Mouse (Mus musculus) ovary, postnatal 36 days (tissue): ENCODE results near the gene Cd248.

ENCODE experiments used
- DNase-seq: peaks from one replicate; pipeline ENCODE4 v3.0.0; 2022; ENCODE audit warnings: low spot score, mixed read lengths

Cd248 gene

DNA sequence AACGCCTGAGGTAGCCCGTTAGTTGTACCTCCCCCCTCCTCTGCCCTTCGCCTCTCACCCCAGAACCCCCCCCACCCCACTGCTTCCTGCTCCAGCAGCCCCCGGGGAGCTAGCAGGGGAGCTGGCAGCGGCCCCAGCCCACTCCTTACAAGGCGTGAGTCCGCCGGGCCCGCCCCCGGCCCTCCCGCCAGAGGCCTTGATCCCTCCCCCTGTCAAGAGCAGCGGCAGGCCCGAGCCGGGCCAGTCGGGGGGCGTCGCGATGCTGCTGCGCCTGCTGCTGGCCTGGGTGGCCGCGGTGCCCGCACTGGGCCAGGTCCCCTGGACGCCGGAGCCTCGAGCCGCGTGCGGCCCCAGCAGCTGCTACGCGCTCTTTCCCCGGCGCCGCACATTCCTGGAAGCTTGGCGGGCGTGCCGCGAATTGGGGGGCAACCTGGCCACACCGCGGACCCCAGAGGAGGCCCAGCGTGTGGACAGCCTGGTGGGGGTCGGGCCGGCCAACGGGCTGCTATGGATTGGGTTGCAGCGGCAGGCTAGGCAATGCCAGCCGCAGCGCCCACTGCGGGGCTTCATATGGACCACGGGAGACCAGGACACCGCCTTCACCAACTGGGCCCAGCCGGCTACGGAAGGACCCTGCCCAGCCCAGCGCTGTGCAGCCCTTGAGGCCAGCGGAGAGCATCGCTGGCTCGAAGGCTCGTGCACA is at the start of gene Cd248:
TSS of gene Cd248 (plus strand) at position 212 of the 703 bp plus-strand sequence.
- peak; percentile 68 for DNase-seq

DNA sequence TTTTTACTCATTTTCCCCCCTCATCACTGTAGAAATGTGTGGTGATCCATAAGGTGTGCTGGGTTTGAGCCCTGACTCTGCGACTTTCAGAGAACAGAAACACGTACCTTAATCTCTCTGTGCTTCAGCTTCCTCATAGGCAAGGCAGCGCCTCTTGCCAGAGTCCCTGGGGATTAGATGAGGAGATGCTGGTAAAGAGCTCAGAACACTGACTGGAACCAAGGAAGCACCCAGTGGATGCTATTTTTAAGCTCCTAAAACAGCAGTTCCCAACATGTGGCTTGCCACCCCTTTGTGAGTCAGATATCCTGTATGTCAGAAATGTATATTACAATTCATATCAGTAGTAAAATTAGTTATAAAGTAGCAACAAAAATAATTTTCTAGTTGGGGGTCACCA is 49.7 kb upstream of the Cd248 start:
- DNase-seq = no peak

DNA sequence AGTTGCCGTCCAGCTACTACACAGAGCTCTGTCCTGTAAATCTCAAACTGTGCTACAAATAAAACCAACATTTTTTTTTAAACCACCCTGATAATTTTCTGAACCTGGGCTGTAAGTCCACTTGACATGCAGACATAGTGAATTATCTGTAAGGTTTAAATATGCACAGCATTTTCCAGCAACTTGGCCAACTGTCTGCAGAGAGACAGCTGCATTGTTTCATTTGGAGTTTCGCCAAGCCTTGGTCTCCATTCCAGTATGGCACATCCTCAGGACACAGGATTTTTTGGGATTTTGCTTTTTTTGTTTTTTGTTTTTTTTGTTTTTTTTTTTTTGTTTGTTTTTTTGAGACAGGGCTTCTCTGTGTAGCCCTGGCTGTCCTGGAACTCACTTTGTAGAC is 46.5 kb upstream of the Cd248 start:
- no peak for DNase-seq

DNA sequence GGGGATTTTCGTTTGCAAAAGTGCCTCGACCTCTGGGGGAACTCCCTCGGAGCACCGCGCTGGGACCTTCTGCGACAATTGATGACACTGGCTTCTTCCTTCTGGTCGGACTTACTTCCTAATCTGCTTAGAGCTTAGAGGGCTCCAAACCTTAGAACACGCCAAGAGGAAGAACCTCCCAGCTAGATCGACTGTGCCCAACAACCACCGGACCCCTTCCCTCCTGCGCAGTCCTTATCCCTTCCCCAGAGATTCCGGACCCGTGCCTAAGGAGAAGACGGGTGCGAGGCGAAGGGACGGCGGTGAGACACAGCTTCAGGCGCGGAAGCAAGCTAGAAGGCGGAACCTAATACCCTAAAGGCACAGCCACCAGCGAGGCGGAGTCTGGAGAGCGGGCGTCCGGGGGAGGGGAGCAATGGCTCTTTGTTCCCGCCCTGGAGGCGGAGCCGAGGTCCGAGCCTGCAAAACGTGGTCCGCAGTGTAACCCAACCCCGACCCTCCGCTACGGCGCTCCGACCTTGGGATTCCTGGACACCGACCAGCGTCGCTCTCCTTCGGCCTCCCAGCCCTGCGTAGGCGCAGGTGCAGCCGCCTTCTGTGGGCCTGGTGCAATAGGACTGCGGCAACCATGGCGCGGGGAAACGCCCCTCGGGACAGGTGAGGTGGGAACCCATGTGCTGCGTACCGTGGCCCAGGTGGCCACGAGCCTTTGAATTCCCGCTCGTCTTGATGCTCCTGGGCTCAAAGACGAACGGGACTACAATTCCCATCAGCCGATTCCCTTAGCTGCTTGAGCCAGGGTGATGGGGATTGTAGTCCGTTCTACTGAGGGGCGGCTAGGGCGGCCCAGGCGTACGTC is 44.0 kb upstream of the Cd248 start, which contains the start of gene Slc29a2:
TSS of gene Slc29a2 (plus strand) at position 240 of the 859 bp plus-strand sequence.
- DNase-seq = peak; percentile 96

DNA sequence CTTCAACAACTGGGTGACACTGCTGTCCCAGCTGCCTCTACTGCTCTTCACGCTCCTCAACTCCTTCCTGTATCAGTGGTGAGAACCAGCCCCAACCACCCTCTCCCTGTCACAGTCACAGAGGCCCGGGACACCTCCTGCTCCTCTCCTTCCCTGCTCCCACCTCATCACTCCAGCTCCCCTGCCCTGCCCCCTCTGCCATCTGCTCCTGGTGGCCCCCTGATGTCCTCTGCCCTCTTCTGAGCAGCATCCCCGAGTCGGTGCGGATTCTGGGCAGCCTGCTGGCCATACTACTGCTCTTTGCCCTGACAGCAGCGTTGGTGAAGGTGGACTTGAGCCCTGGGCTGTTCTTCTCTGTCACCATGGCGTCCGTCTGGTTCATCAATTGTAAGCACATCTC is 41.8 kb upstream of the Cd248 start:
- no peak for DNase-seq

DNA sequence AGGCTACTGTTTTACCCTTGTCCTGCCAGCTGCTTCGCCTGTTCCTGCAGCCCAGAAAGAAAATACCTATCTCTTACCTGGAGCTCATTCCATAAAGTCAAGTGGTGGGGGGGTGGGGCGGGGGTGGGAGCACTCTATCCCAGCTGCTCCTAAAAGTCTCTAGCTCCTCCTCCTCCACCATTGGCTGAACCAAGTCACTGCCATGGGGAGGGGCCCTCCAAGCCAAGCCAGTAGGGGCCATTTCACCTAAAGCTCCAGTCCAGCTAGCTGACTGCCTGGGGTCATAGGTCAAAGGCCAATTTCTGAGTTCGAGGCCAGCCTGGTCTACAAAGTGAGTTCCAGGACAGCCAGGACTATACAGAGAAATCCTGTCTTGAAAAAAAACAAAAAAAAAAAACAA is 35.2 kb upstream of the Cd248 start:
- DNase-seq = no peak

DNA sequence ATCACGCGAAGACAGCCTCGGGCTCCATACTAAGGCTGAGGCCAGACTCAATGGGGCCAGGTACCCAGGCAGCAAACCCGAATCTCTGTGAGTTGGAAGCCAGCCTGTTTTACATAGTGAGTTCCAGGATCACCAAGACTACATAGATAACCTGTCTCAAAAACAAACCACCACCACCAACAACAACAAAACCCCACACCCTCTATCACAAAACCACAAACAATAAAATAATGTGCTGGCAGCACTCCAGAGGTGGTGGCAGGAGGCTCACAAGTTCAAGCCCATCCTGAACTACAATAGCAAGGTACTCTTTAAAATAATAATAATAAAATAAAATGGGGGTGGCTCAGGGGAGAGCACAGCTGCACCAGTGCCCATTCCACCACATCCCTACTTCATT is 31.3 kb upstream of the Cd248 start:
- DNase-seq = no peak

DNA sequence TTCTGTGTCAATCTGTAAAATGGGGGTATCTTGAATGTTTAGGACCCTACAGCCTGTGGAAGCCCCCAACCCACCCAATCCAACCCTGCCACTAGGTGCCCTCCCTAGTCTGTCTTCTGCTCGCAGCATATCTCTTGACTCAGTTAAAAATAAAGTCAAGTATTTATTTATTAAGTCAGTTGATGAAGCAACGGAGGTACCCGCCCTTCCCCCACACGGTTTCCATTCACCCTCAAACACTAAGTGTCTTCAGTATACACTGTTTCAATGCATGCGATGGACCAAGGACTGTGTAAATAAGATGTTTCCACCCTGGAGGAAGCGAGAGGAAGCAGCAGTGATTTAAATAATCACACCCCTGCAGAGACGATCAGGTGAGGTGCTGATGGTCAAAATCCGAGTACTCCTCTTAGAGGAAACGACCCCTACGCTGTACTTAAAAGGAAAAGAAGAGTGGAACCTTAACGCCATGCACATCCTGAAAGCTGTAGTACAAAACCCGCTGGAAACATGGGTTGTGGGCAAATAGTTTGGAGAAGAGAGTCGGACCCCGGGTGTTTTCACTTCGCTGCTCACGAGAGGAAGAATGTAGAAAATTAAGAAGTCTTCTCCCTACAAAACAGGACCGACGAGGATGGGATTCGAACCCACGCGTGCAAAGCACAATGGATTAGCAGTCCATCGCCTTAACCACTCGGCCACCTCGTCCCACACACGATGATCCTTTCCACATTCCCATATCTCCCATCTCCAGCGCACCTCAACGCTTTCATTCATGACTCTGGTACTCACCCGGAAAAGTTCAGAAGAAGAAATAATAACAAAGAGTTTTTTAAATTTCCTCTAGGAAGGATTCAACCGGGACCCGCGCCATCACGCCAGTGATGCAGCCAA is 30.0 kb upstream of the Cd248 start:
- DNase-seq = peak; percentile 77

DNA sequence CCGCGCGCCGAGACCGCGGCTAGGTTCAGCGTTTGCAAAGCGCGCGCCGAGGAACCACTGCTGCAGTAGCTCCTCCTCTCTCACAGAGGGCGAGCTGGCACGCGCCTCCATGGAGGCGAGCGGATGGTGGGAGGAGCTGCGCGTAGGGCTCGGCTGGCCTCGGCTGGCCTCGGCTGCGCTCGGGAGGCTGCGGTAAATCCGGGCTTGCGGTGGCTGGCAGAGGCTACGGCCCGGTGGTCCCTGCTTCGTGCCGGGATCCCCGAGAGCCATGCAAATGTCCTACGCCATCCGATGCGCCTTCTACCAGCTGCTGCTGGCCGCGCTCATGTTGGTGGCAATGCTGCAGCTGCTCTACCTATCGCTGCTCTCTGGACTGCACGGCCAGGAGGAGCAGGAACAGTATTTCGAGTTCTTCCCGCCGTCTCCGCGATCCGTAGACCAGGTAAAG is 29.1 kb upstream of the Cd248 start, which contains the start of the genes B4gat1 and AC124502.3:
TSS of gene B4gat1 (plus strand) at position 118 of the 448 bp plus-strand sequence.
TSS of gene AC124502.3 (plus strand) at position 183 of the 448 bp plus-strand sequence.
- peak; percentile 89 for DNase-seq

DNA sequence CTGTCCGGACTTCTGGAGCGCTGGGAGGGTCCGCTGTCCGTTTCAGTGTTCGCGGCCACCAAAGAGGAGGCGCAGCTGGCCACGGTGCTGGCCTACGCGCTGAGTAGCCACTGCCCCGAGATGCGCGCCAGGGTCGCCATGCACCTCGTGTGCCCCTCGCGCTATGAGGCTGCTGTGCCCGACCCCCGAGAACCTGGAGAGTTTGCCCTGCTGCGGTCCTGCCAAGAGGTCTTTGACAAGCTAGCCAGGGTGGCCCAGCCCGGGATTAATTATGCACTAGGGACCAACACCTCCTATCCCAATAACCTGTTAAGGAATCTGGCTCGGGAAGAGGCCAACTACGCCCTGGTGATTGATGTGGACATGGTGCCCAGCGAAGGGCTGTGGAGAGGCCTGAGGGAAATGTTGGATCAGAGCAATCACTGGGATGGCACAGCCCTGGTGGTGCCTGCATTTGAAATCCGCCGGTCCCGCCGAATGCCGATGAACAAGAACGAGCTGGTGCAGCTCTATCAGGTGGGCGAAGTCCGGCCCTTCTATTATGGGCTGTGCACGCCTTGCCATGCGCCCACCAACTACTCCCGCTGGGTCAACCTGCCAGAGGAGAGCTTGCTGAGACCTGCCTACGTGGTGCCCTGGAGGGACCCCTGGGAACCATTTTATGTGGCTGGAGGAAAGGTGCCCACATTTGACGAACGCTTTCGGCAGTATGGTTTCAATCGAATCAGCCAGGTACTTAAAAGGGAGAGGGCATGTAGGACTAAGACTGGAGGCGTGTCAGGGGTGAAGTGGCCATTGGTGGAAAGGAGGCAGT is 28.4 kb upstream of the Cd248 start:
- DNase-seq = peak; percentile 41

DNA sequence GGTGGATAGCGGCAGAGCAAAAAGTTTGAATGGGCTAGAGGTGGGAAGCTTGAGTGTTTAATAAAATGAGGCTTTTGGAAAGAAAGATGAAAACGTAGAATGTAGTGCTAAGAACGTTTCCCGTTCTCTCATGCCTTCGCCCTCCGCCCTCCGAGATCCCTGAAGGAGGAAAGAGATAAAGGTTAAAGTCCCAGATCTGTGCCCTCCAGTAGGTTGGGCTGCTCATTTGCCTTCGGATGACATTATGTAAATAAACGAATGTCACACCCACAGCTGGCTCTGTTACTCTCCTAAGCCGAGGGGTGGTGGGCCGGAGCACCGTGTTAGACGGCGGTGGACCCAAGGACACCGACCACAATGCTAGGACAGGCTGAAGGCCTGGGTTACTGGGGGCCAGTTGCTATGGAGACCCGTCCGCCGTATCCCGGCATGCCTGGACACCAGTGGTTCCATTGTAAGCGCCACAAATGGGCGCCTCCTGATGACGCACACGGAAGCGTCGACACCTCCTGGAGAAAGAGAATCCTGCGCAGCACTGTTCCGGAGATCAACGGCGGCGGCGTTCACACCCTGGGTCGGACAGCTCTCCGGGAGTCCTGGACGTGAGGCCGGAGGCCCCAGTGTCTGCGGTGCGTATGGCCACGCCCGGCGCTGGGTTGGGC is 26.9 kb upstream of the Cd248 start, which contains the start of gene Brms1:
TSS of gene Brms1 (plus strand) at position 493 of the 662 bp plus-strand sequence.
- peak; percentile 89 for DNase-seq

DNA sequence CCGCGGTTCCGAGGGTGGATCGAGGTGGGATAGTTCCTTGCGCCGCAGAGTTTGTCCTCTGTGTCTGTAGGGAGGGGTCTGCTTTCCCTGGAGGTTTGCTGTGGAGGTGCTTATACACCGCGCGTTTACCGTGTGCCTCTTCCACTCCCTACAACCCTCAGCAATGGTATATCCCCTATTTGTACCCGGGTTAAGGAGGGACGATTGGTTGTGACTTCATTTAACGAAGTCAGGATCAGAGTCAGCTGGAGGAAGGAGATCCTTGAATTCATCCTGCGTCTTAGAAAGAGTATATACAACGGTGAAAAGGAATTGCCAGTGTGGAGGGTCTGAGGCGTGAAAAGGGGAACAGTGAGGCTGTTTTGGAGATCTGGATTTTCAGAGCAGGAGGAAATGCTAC is 26.3 kb upstream of the Cd248 start:
- DNase-seq = no peak

DNA sequence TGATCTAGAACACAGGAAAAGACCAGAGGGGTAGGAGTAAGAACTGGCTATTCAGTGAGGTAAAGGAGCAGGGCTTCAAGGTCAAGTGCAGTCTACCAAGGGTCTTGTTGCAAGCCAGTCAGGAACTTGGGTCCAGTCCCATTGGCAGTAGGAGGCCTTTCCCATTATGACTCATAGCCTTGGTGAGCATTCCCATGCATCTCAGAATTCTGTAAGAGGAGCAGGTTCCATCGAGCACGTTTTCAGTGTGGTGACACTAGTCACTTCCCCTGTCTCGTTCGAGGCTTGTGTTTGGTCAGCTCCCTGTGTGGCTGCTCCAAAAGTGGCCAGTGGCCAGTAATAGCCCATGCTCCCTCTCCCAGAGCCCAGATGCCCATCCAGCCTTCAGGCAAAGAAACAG is 22.3 kb upstream of the Cd248 start:
- no peak for DNase-seq

DNA sequence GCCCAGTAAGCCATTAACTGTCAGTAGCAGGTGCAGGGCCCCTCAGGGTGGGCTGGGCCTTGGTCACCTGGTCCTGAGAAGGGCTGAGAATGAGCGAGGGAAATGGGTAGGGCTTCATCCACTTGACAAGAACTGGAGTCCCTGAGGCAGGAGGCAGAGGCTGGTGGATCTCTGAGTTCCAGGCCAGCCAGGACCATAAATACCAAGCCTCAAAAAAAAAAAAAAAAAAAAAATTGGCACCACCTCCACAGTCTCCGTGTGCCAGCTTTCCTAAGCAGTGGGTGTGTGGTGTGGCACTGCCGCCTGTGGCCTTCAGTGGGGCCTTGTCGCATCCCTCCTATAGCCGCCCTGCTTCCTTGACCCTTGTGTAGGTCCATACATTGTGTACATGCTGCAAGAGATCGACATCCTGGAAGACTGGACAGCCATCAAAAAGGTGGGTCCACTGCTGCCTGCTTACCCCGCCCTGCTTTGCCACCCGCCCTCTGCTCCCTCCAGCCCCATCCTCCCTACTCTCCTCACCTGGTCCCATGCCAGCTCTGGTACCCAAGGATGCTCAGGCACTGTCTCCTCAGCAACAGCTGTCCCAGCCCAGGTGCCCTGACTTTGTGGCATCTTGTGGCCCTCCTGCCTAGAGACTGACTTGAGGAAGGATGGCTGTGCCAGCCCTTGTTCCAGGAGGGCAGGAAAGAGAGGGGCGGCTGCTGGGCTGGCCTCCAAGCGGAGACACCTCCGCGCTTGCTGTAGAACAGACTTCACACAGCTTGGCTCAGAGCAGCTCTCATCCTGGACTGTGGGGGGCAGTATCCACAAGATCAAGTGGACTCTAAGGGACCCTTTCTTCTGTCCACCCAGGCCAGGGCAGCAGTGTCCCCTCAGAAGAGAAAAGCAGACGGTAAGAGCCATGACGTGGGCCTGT is 19.5 kb upstream of the Cd248 start:
- DNase-seq = no peak

DNA sequence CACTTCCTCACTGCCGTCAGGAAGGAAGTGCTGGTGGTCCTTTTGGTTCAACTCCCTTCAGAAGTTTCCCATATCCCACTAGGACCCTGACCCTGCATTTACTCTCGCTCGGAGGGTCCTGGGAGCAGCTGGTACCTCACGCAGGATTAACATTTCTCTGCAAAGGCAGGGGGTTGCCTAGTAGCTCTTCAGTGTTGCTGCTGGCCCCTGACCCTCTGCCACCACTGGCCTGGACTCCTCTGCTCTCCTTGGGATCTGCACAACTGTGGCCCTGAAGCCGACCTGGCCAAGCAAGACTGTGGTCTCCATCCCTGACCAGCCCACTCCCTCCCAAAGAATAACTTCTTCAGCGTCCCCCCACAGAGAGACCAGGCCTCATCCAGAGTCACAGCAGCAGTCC is 18.6 kb upstream of the Cd248 start:
- DNase-seq = no peak

DNA sequence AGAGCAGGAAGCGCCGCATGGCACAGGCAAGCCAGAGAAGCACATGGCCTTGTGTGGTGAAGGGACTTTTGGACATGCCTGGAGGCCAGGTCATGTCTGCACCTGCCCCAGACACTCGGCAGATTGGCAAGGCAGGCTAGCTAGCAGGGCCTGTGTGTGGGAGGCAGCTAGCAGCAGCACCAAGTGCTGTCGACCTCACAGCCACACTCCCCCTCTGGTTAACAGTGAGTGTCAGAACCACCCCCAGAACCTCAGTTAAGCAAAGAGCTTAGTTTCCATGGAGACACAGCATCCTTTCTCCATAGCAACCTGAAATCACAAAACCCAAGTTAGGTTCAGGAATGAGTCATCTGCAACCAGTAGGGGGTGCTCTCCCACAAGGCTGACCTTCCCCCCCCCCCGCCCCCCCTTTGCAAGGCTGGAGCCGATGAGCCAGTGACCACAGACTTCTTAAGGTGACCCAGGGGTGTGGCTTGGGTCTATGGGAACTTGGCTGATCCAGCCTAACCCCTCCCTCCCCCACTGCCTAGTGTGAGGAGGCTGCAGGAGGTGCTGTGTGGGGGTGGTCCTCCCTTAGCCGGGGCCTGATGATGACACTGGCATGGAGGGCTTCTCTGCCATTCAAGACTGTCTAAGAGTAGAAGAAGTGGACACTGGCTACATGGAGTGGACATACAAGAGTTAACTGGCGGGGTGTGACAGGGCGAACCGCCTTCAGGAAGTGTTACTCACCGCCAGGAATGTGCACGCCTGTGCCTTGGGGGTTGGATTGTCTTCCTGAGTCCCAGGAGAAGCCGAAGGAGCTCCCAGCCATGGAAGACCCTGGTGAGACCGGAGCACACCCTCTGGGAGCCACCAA is 17.6 kb upstream of the Cd248 start, which contains the start of gene Rin1:
TSS of gene Rin1 (plus strand) at position 435 of the 859 bp plus-strand sequence.
- DNase-seq = no peak

DNA sequence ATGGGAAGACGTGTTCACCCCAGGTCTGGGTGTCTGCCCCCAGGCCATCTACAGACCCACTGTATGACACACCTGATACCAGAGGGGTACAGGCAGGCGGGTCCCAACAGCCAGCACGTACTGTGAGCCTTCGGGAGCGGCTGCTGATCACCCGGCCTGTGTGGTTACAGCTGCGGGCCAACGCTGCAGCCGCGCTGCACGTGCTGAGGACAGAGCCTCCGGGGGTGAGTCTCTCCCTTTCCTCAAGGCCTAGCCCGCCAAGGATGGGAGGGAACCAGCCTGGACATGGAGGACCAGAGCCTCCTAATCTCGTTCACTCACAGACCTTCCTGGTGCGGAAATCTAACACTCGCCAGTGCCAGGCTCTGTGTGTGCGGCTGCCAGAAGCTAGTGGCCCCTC is 16.8 kb upstream of the Cd248 start:
- DNase-seq = no peak

DNA sequence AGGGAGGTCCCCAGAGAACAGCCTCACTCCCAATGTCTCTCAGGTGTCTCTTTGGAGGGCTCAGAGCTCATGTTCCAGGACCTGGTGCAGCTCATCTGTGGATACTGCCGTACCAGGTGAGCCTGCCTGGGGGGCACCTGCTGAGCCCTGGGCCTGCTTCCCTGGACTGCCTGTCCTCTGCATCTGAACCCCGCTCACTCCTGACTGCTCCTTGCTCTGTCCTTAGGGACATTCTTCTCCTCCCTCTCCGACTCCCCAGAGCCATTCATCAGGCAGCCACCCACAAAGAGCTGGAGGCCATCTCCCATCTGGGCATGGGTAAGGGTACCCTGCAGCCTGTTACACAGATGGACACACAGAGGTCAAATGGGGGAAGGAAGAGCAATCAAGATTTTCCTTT is 16.4 kb upstream of the Cd248 start:
- DNase-seq = no peak
